Mouse (Mus musculus) intestine, embryonic 16.5 days (tissue): Measurements from ENCODE around the gene Slc16a1. TPM values are rescaled to one million over a fixed set of nuclear protein-coding genes. Genes with fewer than 3 reads are reported as not detected.

Experiments used
- ATAC-seq: fragments of 200-750 bp; cut with Nextera tagmentation; 2 replicates; pipeline ENCODE4 v1.8.0; 2017; ENCODE audit warnings: moderate TSS enrichment, moderate library complexity
- H3K27ac ChIP-seq: fragments of 300-500 bp; sonication (generic); 2 replicates; pipeline ENCODE4 v1.5.1; 2014; ENCODE audit warnings: mild to moderate bottlenecking, low read length
- H3K27me3 ChIP-seq: fragments of 300-500 bp; sonication (generic); replicated peaks from 2 replicates; pipeline ENCODE4 v1.6.1; 2014; ENCODE audit warnings: low read length, control low read depth, mixed read lengths; ENCODE audit not compliant: control insufficient read depth, insufficient read depth
- H3K36me3 ChIP-seq: fragments of 300-500 bp; sonication (generic); 2 replicates; pipeline ENCODE4 v1.6.1; 2014; ENCODE audit warnings: low read length, control low read depth; ENCODE audit not compliant: control insufficient read depth, insufficient read depth
- H3K4me1 ChIP-seq: fragments of 300-500 bp; sonication (generic); 2 replicates; pipeline ENCODE4 v1.6.1; 2014; ENCODE audit warnings: low read length, control low read depth, mixed read lengths; ENCODE audit not compliant: control insufficient read depth, insufficient read depth
- H3K4me2 ChIP-seq: fragments of 300-500 bp; sonication (generic); 2 replicates; pipeline ENCODE4 v1.6.1; 2014; ENCODE audit warnings: low read depth, low read length, control low read depth
- H3K4me3 ChIP-seq: fragments of 300-500 bp; sonication (generic); 2 replicates; pipeline ENCODE4 v1.5.1; 2014; ENCODE audit warnings: mild to moderate bottlenecking, low read length
- H3K9ac ChIP-seq: fragments of 300-500 bp; sonication (generic); 2 replicates; pipeline ENCODE4 v1.6.1; 2014; ENCODE audit warnings: low read depth, low read length
- H3K9me3 ChIP-seq: fragments of 300-500 bp; sonication (generic); 2 replicates; pipeline ENCODE4 v1.6.1; 2016; ENCODE audit warnings: low read length, control low read depth; ENCODE audit not compliant: control insufficient read depth
- WGBS: fragments of 180-500 bp; shearing (Covaris S2); extraction: QIAGEN DNeasy Blood & Tissue Kit; methylation state at CpG from one replicate; pipeline ENCODE4 v1.1.7; 2014; 5-methylcytosine and 5-hydroxymethylcytosine counted together
- polyA plus RNA-seq: library from polyadenylated mRNA; unstranded; fragments of >200 nt; fragmentation: Nextera tagmentation; extraction: Ambion mirVana; gene quantifications from 2 replicates; pipeline ENCODE4 v1.2.1, GENCODE M21; 2015

The Slc16a1 gene
- polyA plus RNA-seq, 1 experiment from 2014 or later = 48.3 TPM

- WGBS = 93% methylated on average over 4 of the region's 4 CpGs
- no peaks in the 10 kb centered on the region for H3K4me1 ChIP-seq
- H3K36me3 ChIP-seq = no peaks in the 10 kb centered on the region; the same call in 1 of the 2 replicates
- no peaks in the 10 kb centered on the region for H3K27me3 ChIP-seq
- H3K9ac ChIP-seq = no peak overlapping the region
- H3K27ac ChIP-seq = no peak overlapping the region
- no peaks in the 10 kb centered on the region for H3K9me3 ChIP-seq
- H3K4me3 ChIP-seq = no peak overlapping the region
- no peak for ATAC-seq
- H3K4me2 ChIP-seq = no peak overlapping the region
These were observed 15.8 kb downstream of the Slc16a1 start for GRCm38 (mm10) chr3:104654219-104654618.

GRCm38 (mm10) chr3:104654921-104655320 is 16.5 kb downstream of the Slc16a1 start:
- H3K9me3 ChIP-seq = no peaks in the 10 kb centered on the region
- no peak overlapping the region for H3K4me3 ChIP-seq
- no peak overlapping the region for H3K9ac ChIP-seq
- H3K27ac ChIP-seq = 0 out of 2 replicates have a peak overlapping the region, but pooled peaks have one; percentile 19
- no peaks in the 10 kb centered on the region for H3K4me1 ChIP-seq
- 76% methylated on average over 4 of the region's 4 CpGs for WGBS
- no peaks in the 10 kb centered on the region for H3K27me3 ChIP-seq
- H3K4me2 ChIP-seq = no peak overlapping the region
- no peak for ATAC-seq
- H3K36me3 ChIP-seq = no peaks in the 10 kb centered on the region; the same call in 1 of the 2 replicates

GRCm38 (mm10) chr3:104658706-104659105 is 20.2 kb downstream of the Slc16a1 start:
- WGBS = 75% methylated on average over 2 of the region's 2 CpGs
- H3K4me3 ChIP-seq = no peak overlapping the region

DNA sequence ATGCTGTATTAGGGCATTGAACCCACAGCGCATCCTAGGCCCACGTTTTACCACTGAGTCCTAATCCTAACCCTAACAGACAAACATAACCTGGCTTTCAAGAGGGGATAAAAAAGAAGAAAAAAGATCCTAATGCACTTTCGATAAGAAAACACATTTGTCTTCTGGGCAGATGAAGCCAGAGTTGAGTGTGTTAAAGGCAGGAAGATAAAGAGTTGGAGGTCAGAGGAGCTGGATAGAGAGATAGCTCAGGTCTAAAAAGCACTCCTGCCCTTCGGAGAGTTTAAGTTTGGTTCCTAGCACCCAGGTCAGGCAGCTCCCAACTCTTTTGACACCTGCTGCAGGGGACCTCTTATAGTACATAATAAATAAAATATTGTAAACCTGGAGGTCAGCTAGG is 21.3 kb downstream of the Slc16a1 start:
- Histone ChIP-seq H3K4me3 (no peak overlapping the region), H3K9me3 (no peaks in the 10 kb centered on the region), H3K4me2 (no peak overlapping the region), H3K27ac (peak overlapping the region; percentile 3; the same call in 1 of the 2 replicates), H3K9ac (no peak overlapping the region), H3K36me3 (no peaks in the 10 kb centered on the region), H3K27me3 (no peaks in the 10 kb centered on the region), H3K4me1 (peaks cover 20% of the 10 kb centered on the region)
- ATAC-seq = no peak
- WGBS = 69% methylated on average over 4 of the region's 4 CpGs

More at GRCm38 (mm10) chr3:104658706-104659105, 20.2 kb downstream of the Slc16a1 start:
- H3K27me3 ChIP-seq = no peaks in the 10 kb centered on the region
- H3K36me3 ChIP-seq = no peaks in the 10 kb centered on the region
- ATAC-seq = no peak
- H3K9ac ChIP-seq = no peak overlapping the region
- H3K9me3 ChIP-seq = no peaks in the 10 kb centered on the region
- H3K27ac ChIP-seq = no peak overlapping the region
- H3K4me2 ChIP-seq = no peak overlapping the region
- H3K4me1 ChIP-seq = peaks cover 16% of the 10 kb centered on the region

DNA sequence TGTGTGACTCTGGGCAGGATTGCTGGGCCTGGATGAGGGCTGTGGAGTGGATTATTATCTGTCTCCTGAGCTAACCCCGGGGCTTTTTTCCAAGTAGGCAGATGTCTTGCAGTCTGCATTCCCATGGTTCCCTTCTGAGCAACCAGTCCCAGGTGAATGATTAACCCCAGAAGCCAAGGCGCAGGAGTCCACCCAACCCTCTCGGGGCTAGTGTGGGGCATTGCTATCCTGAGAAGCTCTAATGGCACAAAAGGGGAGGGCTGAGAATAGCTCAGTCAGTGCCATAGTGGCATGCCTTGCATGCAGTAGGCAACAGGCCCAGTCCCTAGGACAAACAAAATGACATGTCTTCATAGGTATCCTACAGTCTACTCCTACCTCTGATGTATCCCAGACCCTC is 22.1 kb downstream of the Slc16a1 start:
- no peaks in the 10 kb centered on the region for H3K27me3 ChIP-seq
- H3K36me3 ChIP-seq = no peaks in the 10 kb centered on the region
- peak overlapping the region; percentile 55 for H3K27ac ChIP-seq
- no peak overlapping the region for H3K4me2 ChIP-seq
- ATAC-seq = peak; percentile 91
- H3K9ac ChIP-seq = no peak overlapping the region
- H3K4me1 ChIP-seq = peaks cover 20% of the 10 kb centered on the region
- 42% methylated on average over 3 of the region's 3 CpGs for WGBS
- no peak overlapping the region for H3K4me3 ChIP-seq
- no peaks in the 10 kb centered on the region for H3K9me3 ChIP-seq

GRCm38 (mm10) chr3:104662007-104662406 is 23.5 kb downstream of the Slc16a1 start:
- Histone ChIP-seq H3K9me3 (no peaks in the 10 kb centered on the region), H3K4me2 (no peak overlapping the region), H3K27ac (peak overlapping the region; percentile 78), H3K9ac (no peak overlapping the region), H3K4me1 (peaks cover 20% of the 10 kb centered on the region), H3K36me3 (no peaks in the 10 kb centered on the region), H3K4me3 (no peak overlapping the region), H3K27me3 (no peaks in the 10 kb centered on the region)
- WGBS = 48% methylated on average over 4 of the region's 4 CpGs
- peak; percentile 27; the same call in 1 of the 2 replicates for ATAC-seq

DNA sequence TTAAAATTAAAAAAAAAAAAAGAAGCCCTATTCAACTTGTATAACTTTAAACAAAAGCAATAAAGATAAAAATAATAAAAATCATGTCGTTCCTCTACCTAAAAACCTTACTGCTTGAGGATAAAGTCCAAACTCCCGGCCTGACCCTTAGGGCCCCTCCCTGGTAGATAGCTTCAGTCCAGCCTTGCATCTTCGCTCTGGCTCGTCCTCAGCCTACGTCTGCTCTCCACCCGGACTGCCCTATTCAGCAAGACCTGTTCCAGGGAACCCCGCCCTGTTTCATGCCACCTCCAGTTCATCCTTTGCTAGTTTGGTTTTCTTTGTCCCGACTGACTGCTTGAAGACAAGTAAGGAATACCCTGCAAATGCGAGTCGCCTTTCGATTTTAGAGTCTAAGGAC is 24.5 kb downstream of the Slc16a1 start:
- Histone ChIP-seq H3K9me3 (no peaks in the 10 kb centered on the region), H3K27ac (peak overlapping the region; percentile 60), H3K4me3 (no peak overlapping the region), H3K9ac (no peak overlapping the region), H3K36me3 (no peaks in the 10 kb centered on the region), H3K27me3 (no peaks in the 10 kb centered on the region), H3K4me1 (peaks cover 20% of the 10 kb centered on the region), H3K4me2 (peak overlapping the region; percentile 17)
- 64% methylated on average over 11 of the region's 11 CpGs for WGBS
- ATAC-seq = peak; percentile 84

DNA sequence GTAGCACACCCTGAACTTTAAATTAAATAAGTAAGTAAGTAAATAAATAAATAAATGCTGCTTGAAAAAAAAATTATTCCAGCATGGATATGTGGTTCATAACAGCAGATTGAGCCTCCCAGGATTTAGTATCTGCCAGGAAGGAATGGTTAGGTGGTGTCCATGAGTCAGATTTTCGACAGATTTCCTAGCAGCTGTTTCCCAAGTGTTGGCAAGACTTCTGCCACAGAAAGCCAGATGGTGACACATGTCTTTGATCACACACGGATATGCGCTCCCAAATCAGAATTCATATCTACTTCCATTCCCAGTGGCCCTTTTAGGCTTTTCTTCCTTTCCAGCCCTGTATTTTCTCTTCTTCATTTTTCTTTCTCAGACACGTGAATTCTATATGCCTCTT is 28.5 kb downstream of the Slc16a1 start:
- 67% methylated on average over 4 of the region's 4 CpGs for WGBS
- ATAC-seq = no peak
- Histone ChIP-seq H3K36me3 (no peaks in the 10 kb centered on the region), H3K9ac (no peak overlapping the region), H3K9me3 (no peaks in the 10 kb centered on the region), H3K27me3 (no peaks in the 10 kb centered on the region), H3K4me2 (no peak overlapping the region), H3K27ac (no peak overlapping the region), H3K4me1 (peaks cover 21% of the 10 kb centered on the region), H3K4me3 (no peak overlapping the region)

GRCm38 (mm10) chr3:104667451-104667850 is 29.0 kb downstream of the Slc16a1 start:
- Histone ChIP-seq H3K27ac (no peak overlapping the region), H3K4me2 (no peak overlapping the region), H3K27me3 (no peaks in the 10 kb centered on the region), H3K4me1 (peaks cover 17% of the 10 kb centered on the region), H3K4me3 (no peak overlapping the region), H3K9me3 (no peaks in the 10 kb centered on the region), H3K36me3 (no peaks in the 10 kb centered on the region), H3K9ac (no peak overlapping the region)
- 72% methylated on average over 10 of the region's 10 CpGs for WGBS
- ATAC-seq = no peak

GRCm38 (mm10) chr3:104668989-104669388 is 30.5 kb downstream of the Slc16a1 start:
- Histone ChIP-seq H3K4me3 (no peak overlapping the region), H3K27ac (no peak overlapping the region), H3K4me1 (peaks cover 22% of the 10 kb centered on the region), H3K9me3 (no peaks in the 10 kb centered on the region), H3K27me3 (no peaks in the 10 kb centered on the region), H3K36me3 (no peaks in the 10 kb centered on the region), H3K9ac (no peak overlapping the region), H3K4me2 (no peak overlapping the region)
- WGBS = 78% methylated on average over 5 of the region's 5 CpGs
- no peak for ATAC-seq
